Mouse (Mus musculus) CH12.LX (cell line): ENCODE measurements around the gene Ttc17. TPM values are rescaled to one million over a fixed set of nuclear protein-coding genes. Genes with fewer than 3 reads are reported as not detected.

Source experiments
- DNase-seq: peaks from one replicate; pipeline ENCODE4 v3.0.0-alpha.2; 2013; ENCODE audit errors: extremely low read depth
- H3K27ac ChIP-seq: 2 replicates; pipeline ENCODE4 v1.5.1; 2012; ENCODE audit warnings: low read depth, mild to moderate bottlenecking, control low read depth, moderate library complexity; ENCODE audit not compliant: insufficient read depth
- H3K27me3 ChIP-seq: replicated peaks from 2 replicates; pipeline ENCODE3; 2012; ENCODE audit warnings: inconsistent platforms
- H3K36me3 ChIP-seq, 2 experiments: replicated peaks in 1 of 2; 2 replicates each; pipeline versions ENCODE3 to v1.6.1; 2012; ENCODE audit warnings: inconsistent platforms in 1 of 2, low read length in 1 of 2, mild to moderate bottlenecking in 1 of 2, mixed read lengths in 1 of 2, moderate library complexity in 1 of 2; ENCODE audit not compliant: control insufficient read depth in 1 of 2, insufficient read depth in 1 of 2
- H3K4me1 ChIP-seq, 2 experiments: 2 replicates each; pipeline ENCODE4 v1.6.1; 2012; ENCODE audit warnings: inconsistent platforms in 1 of 2, moderate library complexity in 1 of 2; ENCODE audit not compliant: insufficient read depth in 2 of 2, control insufficient read depth in 1 of 2
- H3K4me2 ChIP-seq: 2 replicates; pipeline ENCODE4 v1.6.1; 2012; ENCODE audit warnings: low read depth, mild to moderate bottlenecking, control low read depth; ENCODE audit not compliant: poor library complexity, insufficient read depth, severe bottlenecking
- H3K4me3 ChIP-seq, 3 experiments: fragments of 150-350 bp in 1 of 3; sonication (generic) in 1 of 3; replicated peaks in 1 of 3; 2 replicates each; pipeline versions ENCODE3 to v1.5.1; 2011 to 2012; ENCODE audit warnings: low read depth in 2 of 3, low read length in 2 of 3, mild to moderate bottlenecking in 2 of 3, moderate library complexity in 2 of 3, control low read depth in 1 of 3, improper control_type of control experiment in 1 of 3, inconsistent platforms in 1 of 3, mixed read lengths in 1 of 3; ENCODE audit not compliant: poor library complexity in 1 of 3
- H3K79me2 ChIP-seq: replicated peaks from 2 replicates; pipeline ENCODE4 v1.6.1; 2012; ENCODE audit warnings: mild to moderate bottlenecking, moderate library complexity; ENCODE audit not compliant: control insufficient read depth, poor library complexity, insufficient read depth, severe bottlenecking; ENCODE audit errors: extremely low read depth
- H3K9ac ChIP-seq: 2 replicates; pipeline ENCODE4 v1.6.1; 2012; ENCODE audit warnings: low read depth, mild to moderate bottlenecking, control low read depth, moderate library complexity; ENCODE audit not compliant: insufficient read depth
- H3K9me3 ChIP-seq: replicated peaks from 2 replicates; pipeline ENCODE3; 2012; ENCODE audit warnings: low read length, inconsistent platforms, mixed read lengths
- BHLHE40 ChIP-seq: IDR thresholded peaks from 2 replicates; pipeline ENCODE4 v1.6.1; 2011; ENCODE audit warnings: mild to moderate bottlenecking, low read depth, low read length, improper control_type of control experiment
- CHD2 ChIP-seq: IDR thresholded peaks from 2 replicates; pipeline ENCODE4 v1.6.1; 2011; ENCODE audit warnings: low read length, improper control_type of control experiment
- CTCF ChIP-seq, 2 experiments: IDR thresholded peaks in 1 of 2; conservative IDR thresholded peaks in 1 of 2; 2 replicates each; pipeline ENCODE4 v1.5.1; 2011 to 2012; ENCODE audit warnings: low read depth in 2 of 2, low read length in 2 of 2, improper control_type of control experiment in 1 of 2, inconsistent platforms in 1 of 2, mild to moderate bottlenecking in 1 of 2, moderate library complexity in 1 of 2
- EP300 ChIP-seq: IDR thresholded peaks from 2 replicates; pipeline ENCODE4 v1.6.1; 2011; ENCODE audit warnings: low read length, improper control_type of control experiment
- ETS1 ChIP-seq: conservative IDR thresholded peaks from 2 replicates; pipeline ENCODE4 v1.6.1; 2012; ENCODE audit warnings: low read depth, mild to moderate bottlenecking, inconsistent platforms, low read length, improper control_type of control experiment, moderate library complexity
- GABPA ChIP-seq: IDR thresholded peaks from 2 replicates; pipeline ENCODE4 v1.6.1; 2012; ENCODE audit warnings: low read depth, low read length, improper control_type of control experiment, inconsistent platforms; ENCODE audit not compliant: insufficient replicate concordance
- HCFC1 ChIP-seq: IDR thresholded peaks from 2 replicates; pipeline ENCODE4 v1.6.1; 2012; ENCODE audit warnings: low read depth, mild to moderate bottlenecking, inconsistent platforms, low read length, improper control_type of control experiment
- IRF4 ChIP-seq: IDR thresholded peaks from 2 replicates; pipeline ENCODE4 v1.6.1; 2014; ENCODE audit warnings: low read depth, mild to moderate bottlenecking, inconsistent platforms, low read length, improper control_type of control experiment
- JUN ChIP-seq: IDR thresholded peaks from 2 replicates; pipeline ENCODE4 v1.6.1; 2011; ENCODE audit warnings: low read depth, mild to moderate bottlenecking, low read length, improper control_type of control experiment, moderate library complexity; ENCODE audit not compliant: insufficient read depth
- JUND ChIP-seq: conservative IDR thresholded peaks from 2 replicates; pipeline ENCODE4 v1.6.1; 2011; ENCODE audit warnings: low read depth, low read length, improper control_type of control experiment
- MAX ChIP-seq: IDR thresholded peaks from 2 replicates; pipeline ENCODE4 v1.6.1; 2011; ENCODE audit warnings: low read length, improper control_type of control experiment
- MXI1 ChIP-seq: IDR thresholded peaks from 2 replicates; pipeline ENCODE4 v1.6.1; 2011; ENCODE audit warnings: mild to moderate bottlenecking, low read depth, low read length, improper control_type of control experiment
- MYC ChIP-seq: IDR thresholded peaks from 2 replicates; pipeline ENCODE4 v1.6.1; 2011; ENCODE audit warnings: low read depth, mild to moderate bottlenecking, improper control_type of control experiment, low read length
- NRF1 ChIP-seq: IDR thresholded peaks from 2 replicates; pipeline ENCODE4 v1.6.1; 2014; ENCODE audit warnings: low read depth, mild to moderate bottlenecking, inconsistent platforms, low read length, improper control_type of control experiment, moderate library complexity
- PAX5 ChIP-seq: IDR thresholded peaks from 2 replicates; pipeline ENCODE4 v1.6.1; 2012; ENCODE audit warnings: low read length, inconsistent platforms, mixed read lengths
- POLR2A ChIP-seq: IDR thresholded peaks from 2 replicates; pipeline ENCODE4 v1.6.1; 2011; ENCODE audit warnings: low read depth, mild to moderate bottlenecking, improper control_type of control experiment, low read length
- POLR2AphosphoS2 ChIP-seq: IDR thresholded peaks from 2 replicates; pipeline ENCODE4 v1.6.1; 2011; ENCODE audit warnings: low read depth, low read length, improper control_type of control experiment
- RAD21 ChIP-seq: IDR thresholded peaks from 2 replicates; pipeline ENCODE4 v1.6.1; 2011; ENCODE audit warnings: low read depth, mild to moderate bottlenecking, low read length, improper control_type of control experiment, moderate library complexity
- SIN3A ChIP-seq: IDR thresholded peaks from 2 replicates; pipeline ENCODE4 v1.6.1; 2012; ENCODE audit warnings: low read length, improper control_type of control experiment, inconsistent platforms
- SMC3 ChIP-seq: IDR thresholded peaks from 2 replicates; pipeline ENCODE4 v1.6.1; 2011; ENCODE audit warnings: low read depth, low read length, improper control_type of control experiment
- TCF12 ChIP-seq: IDR thresholded peaks from 2 replicates; pipeline ENCODE4 v1.6.1; 2014; ENCODE audit warnings: low read depth, mild to moderate bottlenecking, inconsistent platforms, low read length, improper control_type of control experiment
- UBTF ChIP-seq: IDR thresholded peaks from 2 replicates; pipeline ENCODE4 v1.6.1; 2012; ENCODE audit warnings: low read depth, mild to moderate bottlenecking, inconsistent platforms, low read length, improper control_type of control experiment, moderate library complexity
- USF2 ChIP-seq: conservative IDR thresholded peaks from 2 replicates; pipeline ENCODE4 v1.6.1; 2011; ENCODE audit warnings: low read depth, low read length, improper control_type of control experiment
- ZC3H11A ChIP-seq: IDR thresholded peaks from 2 replicates; pipeline ENCODE4 v1.6.1; 2012; ENCODE audit warnings: low read depth, mild to moderate bottlenecking, inconsistent platforms, low read length, improper control_type of control experiment
- ZMIZ1 ChIP-seq: IDR thresholded peaks from 2 replicates; pipeline ENCODE4 v1.6.1; 2012; ENCODE audit warnings: low read depth, mild to moderate bottlenecking, inconsistent platforms, low read length, improper control_type of control experiment
- dilution Hi-C: fragments of 300-500 bp; cut with MboI; formaldehyde crosslinking; loops from 2 replicates; pipeline ENCODE4 v1.14.3; 2020; ENCODE audit warnings: low sequenced_read_pairs; ENCODE audit not compliant: extremely low pct_unique_long_range_greater_than_20kb, extremely low pct_ligation_motif_present
- in situ Hi-C: fragments of 300-500 bp; cut with MboI; formaldehyde crosslinking; loops from 3 replicates; pipeline ENCODE4 v1.14.3; 2019; ENCODE audit warnings: low sequenced_read_pairs, low pct_ligation_motif_present, low pct_unique_long_range_greater_than_20kb, mixed read lengths
- polyA plus RNA-seq: library from polyadenylated mRNA; unstranded; fragments of >175 nt; gene quantifications from 2 replicates; pipeline ENCODE4 v1.2.1, GENCODE M21; 2012; ENCODE audit warnings: low read depth; ENCODE audit not compliant: insufficient read length
- total RNA-seq, 2 experiments: library from RNA; depleted of rRNA; stranded (reverse); fragments of 300-350 nt in 1 of 2; fragments of >200 nt in 1 of 2; gene quantifications; 2 replicates each; pipeline ENCODE4 v1.2.3; 2012 to 2014

Gene Ttc17
- total and polyA plus RNA-seq, 3 experiments: 13.2 to 17.9 (median 13.8) TPM

DNA sequence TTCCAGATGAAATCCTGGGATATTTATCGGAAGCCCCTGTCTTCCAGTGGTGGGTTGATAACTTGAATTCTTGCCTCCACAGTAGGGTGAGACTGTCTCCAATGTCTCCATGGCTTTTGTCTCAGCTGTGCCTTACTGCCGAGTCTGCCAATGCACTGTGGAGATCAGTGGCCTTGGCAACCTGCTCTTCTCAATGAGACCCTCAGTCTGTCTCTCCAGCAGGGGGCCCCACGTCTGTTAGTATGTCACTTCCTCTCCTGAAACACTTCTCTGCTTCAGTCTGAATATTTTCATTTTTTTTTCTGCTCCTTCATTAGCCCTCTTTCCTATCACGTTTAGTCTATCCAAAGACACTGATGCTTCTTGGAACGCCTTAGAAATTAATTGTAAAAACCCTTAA is 90.0 kb downstream of the Ttc17 start:
- TF ChIP-seq ETS1 (no peak), JUN (no peak), CTCF (conservative IDR thresholded peaks at IDR 0.05 in 1 of 2, IDR thresholded peaks at IDR 0.05 in 1 of 2; ENCODE audit: low read depth in 2 of 2, low read length in 2 of 2) (peak in 1 of 2 experiments; percentile 36; a peak in 2 of 4 replicates), SMC3 (0 out of 2 replicates have a peak, but pooled peaks have one; percentile 2), ZMIZ1 (no peak), BHLHE40 (no peak), HCFC1 (no peak), MXI1 (no peak), CHD2 (no peak), RAD21 (peak; percentile 1), JUND (no peak)
- Histone ChIP-seq H3K4me1 (peaks cover 6 to 11% of the 10 kb centered on the region in 2 experiments), H3K79me2 (no peaks in the 10 kb centered on the region), H3K9me3 (no peaks in the 10 kb centered on the region), H3K4me3 (no peak overlapping the region), H3K27ac (no peak overlapping the region), H3K36me3 (peaks cover 2 to 71% of the 10 kb centered on the region in 2 experiments), H3K27me3 (no peaks in the 10 kb centered on the region), H3K4me2 (no peak overlapping the region), H3K9ac (no peak overlapping the region)
- in situ Hi-C loops (no loop called here), dilution Hi-C loops (no loop called here)
- DNase-seq: peak; percentile 29

DNA sequence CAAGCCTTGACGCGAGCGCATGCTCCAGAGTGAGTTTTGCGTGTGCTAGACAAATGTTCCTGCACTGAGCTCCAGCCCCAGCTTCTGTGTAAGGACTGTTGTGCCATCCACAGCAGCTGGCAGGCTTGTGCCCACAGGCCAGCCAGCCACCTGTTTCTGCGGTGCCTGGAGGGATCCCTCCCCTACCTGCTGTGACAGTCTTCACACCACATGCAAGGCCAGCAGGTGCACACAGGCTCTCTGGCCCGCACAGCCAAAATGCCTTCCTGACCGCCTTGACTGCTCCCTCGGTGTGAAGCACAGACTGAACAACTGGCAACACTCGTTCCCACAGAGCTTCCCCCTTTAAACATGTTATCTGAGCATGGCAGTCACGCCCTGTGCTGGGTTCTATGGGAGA is 102.5 kb downstream of the Ttc17 start:
- H3K36me3 ChIP-seq: peaks cover 22 to 66% of the 10 kb centered on the region in 2 experiments
- dilution Hi-C loops: no loop called here
- H3K79me2 ChIP-seq: no peaks in the 10 kb centered on the region

DNA sequence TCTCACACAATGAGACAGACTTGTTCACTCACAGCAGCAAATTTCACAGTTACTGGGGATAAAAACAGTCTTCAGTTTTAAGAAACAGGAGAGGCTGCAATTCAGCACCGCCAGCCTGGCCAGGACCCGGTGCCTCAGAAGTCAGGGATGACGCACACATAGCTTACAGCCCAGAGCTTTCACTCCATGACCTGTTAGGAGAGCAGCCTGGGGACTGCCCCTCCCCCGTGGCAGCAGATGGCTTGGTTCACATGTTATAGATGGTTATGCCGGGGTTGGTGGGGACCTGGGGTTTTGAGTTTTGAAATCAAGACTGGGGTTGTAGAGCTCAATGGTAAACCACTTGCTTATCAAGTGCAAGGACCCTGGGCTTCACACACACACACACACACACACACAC is 104.1 kb downstream of the Ttc17 start:
- no peak for TF ChIP-seq SMC3
- TF ChIP-seq JUN: no peak
- no peak for TF ChIP-seq POLR2A
- no peak for TF ChIP-seq NRF1
- no peak for TF ChIP-seq MYC
- TF ChIP-seq CHD2: no peak
- no peak for TF ChIP-seq TCF12
- no peak for TF ChIP-seq GABPA
- TF ChIP-seq ZMIZ1: no peak
- TF ChIP-seq POLR2AphosphoS2: no peak
- TF ChIP-seq JUND: no peak
- TF ChIP-seq MAX: no peak
- TF ChIP-seq SIN3A: no peak
- no peak for TF ChIP-seq IRF4
- TF ChIP-seq USF2: no peak
- no peak for TF ChIP-seq RAD21
- no peak for TF ChIP-seq PAX5
- no peak for TF ChIP-seq ZC3H11A
- TF ChIP-seq UBTF: no peak
- no peak for TF ChIP-seq EP300
- no peaks in the 10 kb centered on the region for H3K79me2 ChIP-seq
- H3K36me3 ChIP-seq: peaks cover 22 to 63% of the 10 kb centered on the region in 2 experiments
- H3K9ac ChIP-seq: no peak overlapping the region
- no peaks in the 10 kb centered on the region for H3K4me1 ChIP-seq
- H3K4me3 ChIP-seq: no peak overlapping the region
- H3K27me3 ChIP-seq: no peaks in the 10 kb centered on the region
- H3K4me2 ChIP-seq: no peak overlapping the region
- H3K9me3 ChIP-seq: no peaks in the 10 kb centered on the region
- no peak overlapping the region for H3K27ac ChIP-seq
- in situ Hi-C loops (no loop called here), dilution Hi-C loops (no loop called here)
- no peak for DNase-seq

More for the DNA sequence above, 102.5 kb downstream of the Ttc17 start:
- H3K9me3 ChIP-seq: no peaks in the 10 kb centered on the region
- TF ChIP-seq PAX5: no peak
- TF ChIP-seq SMC3: no peak
- H3K4me3 ChIP-seq: no peak overlapping the region
- no peaks in the 10 kb centered on the region for H3K27me3 ChIP-seq
- H3K9ac ChIP-seq: no peak overlapping the region
- H3K27ac ChIP-seq: no peak overlapping the region
- no peak for DNase-seq
- in situ Hi-C loops: no loop called here
- H3K4me2 ChIP-seq: no peak overlapping the region
- no peaks in the 10 kb centered on the region for H3K4me1 ChIP-seq
